Mouse (Mus musculus): ENCODE measurements around the gene Actg2. TPM values are rescaled to one million over a fixed set of nuclear protein-coding genes. Genes with fewer than 3 reads are reported as not detected.

The Actg2 gene
- total and polyA plus RNA-seq, 3 experiments, result 1.1 to 5.6 (median 1.6) TPM

GRCm38 (mm10) chr6:83548346-83548745 lies 12.3 kb upstream of the Actg2 start:
- H3K9ac ChIP-seq (ENCODE audit: insufficient read depth, low read depth), result no peak overlapping the region
- H3K4me3 ChIP-seq (replicated peaks in 1 of 3; ENCODE audit: low read depth in 2 of 3, low read length in 2 of 3, poor library complexity in 1 of 3), result no peak overlapping the region
- peaks cover 27 to 58% of the 10 kb centered on the region in 2 experiments for H3K36me3 ChIP-seq (replicated peaks in 1 of 2; ENCODE audit: control insufficient read depth in 1 of 2, insufficient read depth in 1 of 2, low read length in 1 of 2)
- H3K27ac ChIP-seq (ENCODE audit: insufficient read depth, low read depth), result no peak overlapping the region
- no peak for TF ChIP-seq MAFK (IDR thresholded peaks at IDR 0.05; ENCODE audit: insufficient replicate concordance, low read length)
- no peak for TF ChIP-seq MYC (IDR thresholded peaks at IDR 0.05; ENCODE audit: low read depth, low read length)
- TF ChIP-seq EP300 (IDR thresholded peaks at IDR 0.05; ENCODE audit: low read length), result no peak
- TF ChIP-seq USF2 (conservative IDR thresholded peaks at IDR 0.05; ENCODE audit: low read depth, low read length), result no peak
- no peak for TF ChIP-seq MAZ (IDR thresholded peaks at IDR 0.05; ENCODE audit: low read depth, low read length)
- no peak for TF ChIP-seq JUND (conservative IDR thresholded peaks at IDR 0.05; ENCODE audit: low read depth, low read length)
- no peak for TF ChIP-seq CHD2 (IDR thresholded peaks at IDR 0.05; ENCODE audit: low read length)
- no peak for TF ChIP-seq MXI1 (IDR thresholded peaks at IDR 0.05; ENCODE audit: low read depth, low read length)
- no peak for TF ChIP-seq RCOR1 (conservative IDR thresholded peaks at IDR 0.05; ENCODE audit: low read depth, low read length)
- no peak for TF ChIP-seq SIN3A (IDR thresholded peaks at IDR 0.05; ENCODE audit: low read length)
- TF ChIP-seq CHD1 (IDR thresholded peaks at IDR 0.05; ENCODE audit: low read depth, low read length), result no peak
- TF ChIP-seq MAX (IDR thresholded peaks at IDR 0.05; ENCODE audit: low read length), result no peak
- TF ChIP-seq ZMIZ1 (IDR thresholded peaks at IDR 0.05; ENCODE audit: low read depth, low read length), result no peak
- no peak for TF ChIP-seq PAX5 (IDR thresholded peaks at IDR 0.05; ENCODE audit: low read length)
- no peak for TF ChIP-seq RAD21 (IDR thresholded peaks at IDR 0.05; ENCODE audit: low read depth, low read length)
- TF ChIP-seq POLR2A (IDR thresholded peaks at IDR 0.05; ENCODE audit: low read depth, low read length), result no peak
- no peak for TF ChIP-seq ELF1 (IDR thresholded peaks at IDR 0.05; ENCODE audit: low read depth, low read length)
- no peak for TF ChIP-seq ETS1 (conservative IDR thresholded peaks at IDR 0.05; ENCODE audit: low read depth, low read length)
- TF ChIP-seq E2F4 (IDR thresholded peaks at IDR 0.05; ENCODE audit: insufficient replicate concordance, low read depth, low read length), result no peak
- no peak for TF ChIP-seq ZC3H11A (IDR thresholded peaks at IDR 0.05; ENCODE audit: low read depth, low read length)
- dilution Hi-C loops (cut with MboI; ENCODE audit: extremely low pct_ligation_motif_present, extremely low pct_unique_long_range_greater_than_20kb, low sequenced_read_pairs) (no loop called here), in situ Hi-C loops (cut with MboI; ENCODE audit: low pct_ligation_motif_present, low pct_unique_long_range_greater_than_20kb, low sequenced_read_pairs) (no loop called here)
- H3K4me2 ChIP-seq (ENCODE audit: insufficient read depth, low read depth, poor library complexity, severe bottlenecking), result no peak overlapping the region
- no peaks in the 10 kb centered on the region for H3K27me3 ChIP-seq (replicated peaks)
- DNase-seq (ENCODE audit: extremely low read depth), result no peak
- no peaks in the 10 kb centered on the region for H3K79me2 ChIP-seq (replicated peaks; ENCODE audit: control insufficient read depth, extremely low read depth, insufficient read depth, poor library complexity, severe bottlenecking)
- H3K9me3 ChIP-seq (replicated peaks; ENCODE audit: low read length), result no peaks in the 10 kb centered on the region
- no peaks in the 10 kb centered on the region for H3K4me1 ChIP-seq (ENCODE audit: control insufficient read depth in 1 of 2, insufficient read depth in 2 of 2)

- no peak overlapping the region for H3K4me2 ChIP-seq (ENCODE audit: insufficient read depth, low read depth, poor library complexity, severe bottlenecking)
- H3K9ac ChIP-seq (ENCODE audit: insufficient read depth, low read depth), result no peak overlapping the region
- no peak for DNase-seq (ENCODE audit: extremely low read depth)
- no peaks in the 10 kb centered on the region for H3K27me3 ChIP-seq (replicated peaks)
- peaks cover 23 to 57% of the 10 kb centered on the region in 2 experiments for H3K36me3 ChIP-seq (replicated peaks in 1 of 2; ENCODE audit: control insufficient read depth in 1 of 2, insufficient read depth in 1 of 2, low read length in 1 of 2)
- H3K4me3 ChIP-seq (replicated peaks in 1 of 3; ENCODE audit: low read depth in 2 of 3, low read length in 2 of 3, poor library complexity in 1 of 3), result no peak overlapping the region
- no peaks in the 10 kb centered on the region for H3K79me2 ChIP-seq (replicated peaks; ENCODE audit: control insufficient read depth, extremely low read depth, insufficient read depth, poor library complexity, severe bottlenecking)
- no peak overlapping the region for H3K27ac ChIP-seq (ENCODE audit: insufficient read depth, low read depth)
- in situ Hi-C loops (cut with MboI; ENCODE audit: low pct_ligation_motif_present, low pct_unique_long_range_greater_than_20kb, low sequenced_read_pairs) (no loop called here), dilution Hi-C loops (cut with MboI; ENCODE audit: extremely low pct_ligation_motif_present, extremely low pct_unique_long_range_greater_than_20kb, low sequenced_read_pairs) (no loop called here)
- TF ChIP-seq ZNF384 (IDR thresholded peaks at IDR 0.05; ENCODE audit: low read depth, low read length), result no peak
- no peak for TF ChIP-seq IRF4 (IDR thresholded peaks at IDR 0.05; ENCODE audit: low read depth, low read length)
- TF ChIP-seq SMC3 (IDR thresholded peaks at IDR 0.05; ENCODE audit: low read depth, low read length), result no peak
- no peak for TF ChIP-seq USF1 (IDR thresholded peaks at IDR 0.05; ENCODE audit: low read depth, low read length)
- no peak for TF ChIP-seq MXI1 (IDR thresholded peaks at IDR 0.05; ENCODE audit: low read depth, low read length)
- no peak for TF ChIP-seq GABPA (IDR thresholded peaks at IDR 0.05; ENCODE audit: insufficient replicate concordance, low read depth, low read length)
- TF ChIP-seq SIN3A (IDR thresholded peaks at IDR 0.05; ENCODE audit: low read length), result no peak
- TF ChIP-seq MAFK (IDR thresholded peaks at IDR 0.05; ENCODE audit: insufficient replicate concordance, low read length), result no peak
- no peaks in the 10 kb centered on the region for H3K9me3 ChIP-seq (replicated peaks; ENCODE audit: low read length)
- no peaks in the 10 kb centered on the region for H3K4me1 ChIP-seq (ENCODE audit: control insufficient read depth in 1 of 2, insufficient read depth in 2 of 2)
These were observed 9.7 kb upstream of the Actg2 start for GRCm38 (mm10) chr6:83545778-83546177.

Data from CH12.LX (cell line).